Mouse (Mus musculus): ENCODE measurements around the gene Hdac10.

DNA sequence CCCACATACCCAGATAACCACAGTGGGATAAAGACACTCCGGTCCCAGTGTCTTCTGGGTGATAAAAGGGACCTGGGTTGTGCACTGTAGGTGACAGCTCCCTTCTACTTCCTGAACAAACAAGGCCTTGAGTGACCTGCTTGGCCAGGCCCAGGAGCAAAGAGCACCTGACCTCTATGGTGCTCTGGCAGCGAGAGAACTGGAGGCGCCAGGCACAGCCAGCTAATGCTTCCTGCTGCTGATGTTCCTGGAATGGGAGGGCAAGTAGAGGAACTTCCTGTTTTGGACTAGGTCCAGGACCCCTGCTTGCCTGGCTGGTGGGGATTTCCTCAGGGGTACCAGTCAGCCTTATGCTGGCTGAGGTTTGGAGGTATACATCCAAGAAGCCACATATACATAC lies 41.6 kb upstream of the Hdac10 start:
- TF ChIP-seq REST (IDR thresholded peaks at IDR 0.05; ENCODE audit: insufficient read depth, insufficient read length) (no peak), TCF12 (IDR thresholded peaks at IDR 0.05; ENCODE audit: insufficient read depth, poor library complexity, severe bottlenecking) (no peak), POLR2A (IDR thresholded peaks at IDR 0.05; ENCODE audit: insufficient read length, low read depth) (no peak)
